Mouse (Mus musculus) embryo, embryonic 9.5 days (tissue): ENCODE measurements around the gene Nyap1.
"Not testable (repeated sequence)": the region's sequence is repeated elsewhere in the genome, so short reads cannot be mapped to it uniquely, and the experiment has no call there.

Experiments
- DNase-seq: peaks from one replicate; pipeline ENCODE4 v3.0.0-alpha.2; 2017; ENCODE audit errors: extremely low spot score

Nyap1 gene

DNA sequence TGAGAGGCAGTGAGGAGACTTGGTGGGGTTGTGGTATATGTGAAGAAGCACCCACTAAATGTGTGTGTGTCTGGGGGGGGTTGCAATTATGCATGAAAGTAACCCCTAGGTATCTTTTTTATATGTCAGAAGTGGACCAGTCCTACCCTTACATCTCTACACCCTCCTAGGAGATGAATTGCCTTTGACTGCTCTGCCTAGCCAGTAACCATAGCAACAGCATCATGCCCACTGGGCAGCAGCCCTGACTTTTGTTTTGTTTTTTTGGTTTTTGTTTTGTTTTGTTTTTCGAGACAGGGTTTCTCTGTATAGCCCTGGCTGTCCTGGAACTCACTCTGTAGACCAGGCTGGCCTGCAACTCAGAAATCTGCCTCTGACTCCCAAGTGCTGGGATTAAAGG, 27.1 kb upstream of the Nyap1 start:
- DNase-seq: no peak

- no peak for DNase-seq
Measured at GRCm38 (mm10) chr5:137766270-137766669, 24.9 kb upstream of the Nyap1 start.

GRCm38 (mm10) chr5:137764609-137765340, 23.4 kb upstream of the Nyap1 start:
- no peak for DNase-seq

GRCm38 (mm10) chr5:137759971-137760412, 18.6 kb upstream of the Nyap1 start:
- DNase-seq: peak; percentile 76

DNA sequence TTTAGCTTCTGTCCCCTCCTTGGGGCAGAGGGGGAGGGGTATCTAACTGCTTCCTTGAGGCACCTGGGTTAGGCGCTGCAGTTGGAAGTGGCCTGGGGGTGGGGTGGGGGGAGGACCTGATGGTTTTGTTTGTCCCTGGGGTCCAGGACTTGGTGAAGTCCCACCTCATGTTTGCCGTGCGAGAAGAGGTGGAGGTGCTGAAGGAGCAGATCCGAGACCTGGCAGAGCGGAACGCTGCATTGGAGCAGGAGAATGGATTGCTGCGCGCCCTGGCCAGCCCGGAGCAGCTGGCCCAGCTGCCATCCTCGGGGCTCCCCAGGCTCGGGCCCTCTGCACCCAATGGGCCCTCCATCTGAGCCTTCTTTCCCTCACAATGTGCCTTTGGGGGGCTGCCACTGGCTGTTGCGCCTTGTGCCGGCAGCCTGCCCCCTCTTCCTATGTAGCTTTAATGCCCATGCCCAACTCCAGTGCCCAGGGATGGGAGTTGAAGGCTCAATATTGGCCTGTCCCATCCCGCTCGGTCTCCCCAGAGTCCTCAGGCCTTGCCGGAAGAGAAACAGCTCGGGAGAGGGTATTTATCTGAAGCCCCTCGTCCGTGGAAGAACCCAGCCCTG, 17.6 kb upstream of the Nyap1 start:
- no peak for DNase-seq

GRCm38 (mm10) chr5:137757887-137758286, 16.5 kb upstream of the Nyap1 start:
- DNase-seq: no peak

- peak; percentile 77 for DNase-seq
Measured at GRCm38 (mm10) chr5:137756882-137757661, 15.7 kb upstream of the Nyap1 start.

DNA sequence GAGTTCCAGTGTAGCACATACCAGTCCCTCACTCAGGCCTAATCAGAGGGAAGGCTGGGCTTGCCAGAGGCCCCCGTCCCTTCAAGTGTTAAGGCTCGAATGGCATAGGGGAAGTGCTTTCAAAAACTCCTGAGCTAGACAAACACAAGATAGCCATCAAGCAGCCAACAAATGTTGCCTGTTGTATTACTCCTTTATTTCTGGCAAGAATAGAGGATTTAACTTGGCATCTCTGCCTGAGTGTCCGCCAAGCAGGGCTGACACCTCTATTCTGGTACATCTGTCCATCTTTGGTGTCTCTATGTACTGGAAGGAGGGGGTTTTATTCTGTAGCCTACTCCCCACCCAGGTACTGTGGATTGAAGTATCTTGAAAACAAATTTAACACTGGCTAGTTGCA, 14.7 kb upstream of the Nyap1 start:
- no peak for DNase-seq

DNA sequence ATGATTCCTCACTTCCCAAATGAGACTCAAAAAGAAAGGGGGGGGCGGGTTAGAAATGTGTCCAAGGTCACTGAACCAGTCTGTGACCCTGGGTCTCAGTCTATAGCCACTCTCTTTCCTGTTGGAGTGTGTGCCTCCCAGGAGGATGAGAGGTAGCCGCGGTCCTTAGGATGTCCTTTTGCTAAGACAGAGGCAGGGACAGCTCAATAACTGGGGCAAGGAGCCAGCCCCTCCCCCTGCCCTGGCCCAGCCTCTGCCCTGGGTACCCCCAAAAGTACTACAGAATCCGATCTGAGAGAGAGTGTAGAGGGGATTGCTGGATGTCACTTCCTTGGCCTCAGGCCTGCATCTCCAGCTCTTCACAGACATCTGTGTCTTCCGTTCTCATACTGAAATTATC, 14.0 kb upstream of the Nyap1 start:
- DNase-seq: no peak

- no peak for DNase-seq
Measured at GRCm38 (mm10) chr5:137753111-137753832, 11.9 kb upstream of the Nyap1 start.

DNA sequence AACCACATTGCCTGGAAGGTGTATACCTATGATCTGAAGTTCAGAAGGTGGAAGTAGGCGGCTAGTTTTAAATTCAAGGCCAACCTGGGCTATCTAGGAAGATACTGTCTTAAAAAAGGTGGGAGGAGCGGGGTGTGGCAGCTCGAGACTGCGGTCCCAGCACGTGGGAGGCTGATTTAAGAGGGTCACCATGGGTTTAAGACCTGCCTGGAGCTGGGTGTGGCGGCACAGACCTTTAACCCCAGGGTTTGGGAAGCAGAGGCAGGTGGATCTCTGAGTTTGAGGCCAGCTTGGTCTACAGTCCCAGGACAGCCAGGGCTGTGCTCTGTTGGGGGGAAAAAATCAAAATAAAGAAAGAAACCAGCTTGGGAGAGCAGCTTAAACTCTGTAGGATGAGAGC, 10.6 kb upstream of the Nyap1 start:
- DNase-seq: no peak

DNA sequence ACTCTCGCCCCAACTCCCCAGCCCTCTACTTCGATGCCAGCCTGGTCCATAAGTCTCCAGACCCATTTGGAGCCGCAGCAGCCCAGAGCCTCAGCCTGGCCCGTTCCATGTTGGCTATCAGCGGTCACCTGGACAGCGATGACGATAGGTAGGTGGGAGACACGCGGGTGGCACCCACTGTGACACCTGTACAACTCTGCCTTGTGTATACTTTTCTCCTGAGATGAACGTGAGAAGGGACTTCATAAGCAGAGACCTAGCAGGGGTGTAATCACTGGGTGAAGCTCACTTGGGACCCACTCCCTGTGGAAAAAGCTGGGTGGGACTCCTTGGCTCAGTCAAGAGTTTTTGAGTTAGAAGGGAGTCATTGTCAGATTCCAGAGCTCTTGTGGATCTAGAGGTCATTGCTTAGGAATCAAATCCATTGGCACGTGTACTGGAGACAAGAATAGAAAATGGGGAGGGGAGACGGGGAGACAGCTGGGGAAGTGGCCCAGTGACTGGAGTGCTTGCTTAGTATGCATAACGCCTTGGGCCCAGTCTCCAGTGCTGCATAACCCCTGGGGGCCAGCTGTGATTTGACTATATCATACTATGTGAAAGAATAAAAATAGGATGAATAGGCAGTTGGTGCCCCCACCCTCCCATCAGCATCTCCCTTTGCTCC, 9.9 kb upstream of the Nyap1 start:
- no peak for DNase-seq

- DNase-seq: not testable (repeated sequence)
Measured at GRCm38 (mm10) chr5:137750212-137750611, 8.8 kb upstream of the Nyap1 start.

DNA sequence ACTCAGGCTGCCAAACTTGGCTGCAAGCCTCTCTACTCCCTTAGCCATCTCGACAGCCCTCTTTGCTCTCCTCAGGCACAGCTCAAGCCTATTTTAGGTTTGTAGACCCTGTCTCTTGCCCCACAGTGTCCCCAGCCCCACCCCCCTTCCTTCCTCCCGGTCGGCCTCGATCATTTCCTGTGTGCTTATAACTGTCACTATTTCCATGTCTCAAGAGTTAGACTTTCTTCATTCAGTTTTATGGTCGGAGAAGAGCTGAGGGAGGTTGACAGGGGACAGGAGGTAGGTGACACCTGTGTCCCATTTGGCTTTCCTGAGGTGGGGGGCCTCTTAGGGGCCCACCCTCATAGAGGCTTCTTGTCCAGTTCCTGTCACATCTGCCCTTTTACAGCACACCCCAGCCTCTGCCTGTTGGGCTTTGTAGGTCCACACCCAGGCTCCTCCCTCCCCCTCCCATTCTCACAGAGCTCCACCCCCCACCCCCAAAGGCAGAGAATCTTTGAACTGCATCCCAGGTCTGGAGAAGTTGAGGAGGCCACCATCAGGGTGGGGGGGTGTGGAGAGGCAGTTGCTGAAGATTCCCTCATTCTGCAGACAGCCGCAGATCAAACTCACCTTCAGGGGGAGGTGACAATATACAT, 7.9 kb upstream of the Nyap1 start:
- DNase-seq: no peak

DNA sequence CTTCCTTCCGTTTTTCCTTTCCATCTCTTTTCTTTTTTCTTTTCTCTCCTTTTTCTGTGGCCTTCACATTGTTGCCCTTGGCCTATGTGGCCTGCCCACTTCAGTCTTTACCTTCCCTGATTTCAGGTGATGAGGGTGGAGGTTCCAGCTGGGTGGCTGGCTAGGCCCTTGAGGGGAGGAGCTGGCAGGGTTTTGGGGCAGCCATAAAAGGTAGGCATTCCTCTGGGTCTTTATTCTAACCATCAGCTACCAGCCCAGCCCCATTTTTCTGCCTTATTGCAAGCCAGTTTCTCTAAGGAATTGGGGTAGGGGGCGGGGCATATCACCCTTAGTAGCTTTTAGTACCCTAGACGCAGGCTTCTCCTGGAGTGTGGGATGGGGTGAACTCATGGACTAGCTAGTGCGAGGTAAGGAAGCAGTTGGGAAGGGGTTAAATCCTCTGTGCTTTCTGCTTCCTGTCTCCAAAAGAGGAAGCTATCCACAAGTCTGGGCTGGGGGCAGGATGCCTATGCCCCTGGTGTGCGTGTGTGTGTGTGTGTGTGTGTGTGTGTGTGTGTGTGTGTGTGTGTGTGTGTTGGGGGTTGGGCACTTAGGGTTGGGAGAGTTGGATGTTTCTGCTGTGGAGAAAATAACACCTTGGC, 6.8 kb upstream of the Nyap1 start:
- no peak for DNase-seq

DNA sequence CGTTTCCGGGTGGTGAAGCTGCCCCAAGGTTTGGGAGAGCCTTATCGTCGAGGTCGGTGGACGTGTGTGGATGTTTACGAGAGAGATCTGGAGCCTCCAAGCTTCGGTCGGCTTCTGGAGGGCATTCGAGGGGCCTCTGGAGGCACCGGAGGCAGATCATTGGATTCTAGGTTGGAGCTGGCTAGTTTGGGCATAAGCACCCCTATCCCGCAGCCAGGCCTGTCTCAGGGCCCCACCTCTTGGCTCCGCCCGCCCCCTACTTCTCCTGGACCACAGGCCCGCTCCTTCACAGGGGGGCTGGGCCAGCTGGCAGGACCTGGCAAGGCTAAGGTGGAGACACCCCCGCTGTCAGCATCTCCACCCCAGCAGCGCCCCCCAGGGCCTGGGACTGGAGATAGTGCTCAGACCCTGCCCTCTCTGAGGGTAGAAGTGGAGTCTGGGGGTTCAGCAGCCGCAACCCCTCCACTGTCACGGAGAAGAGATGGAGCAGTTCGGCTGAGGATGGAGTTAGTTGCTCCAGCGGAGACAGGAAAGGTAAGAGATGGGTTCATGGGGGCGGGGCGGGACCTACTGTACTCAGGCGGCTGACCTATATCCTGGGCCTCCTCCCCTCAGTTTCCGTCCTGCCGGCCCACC, 6.0 kb upstream of the Nyap1 start:
- peak; percentile 50 for DNase-seq

DNA sequence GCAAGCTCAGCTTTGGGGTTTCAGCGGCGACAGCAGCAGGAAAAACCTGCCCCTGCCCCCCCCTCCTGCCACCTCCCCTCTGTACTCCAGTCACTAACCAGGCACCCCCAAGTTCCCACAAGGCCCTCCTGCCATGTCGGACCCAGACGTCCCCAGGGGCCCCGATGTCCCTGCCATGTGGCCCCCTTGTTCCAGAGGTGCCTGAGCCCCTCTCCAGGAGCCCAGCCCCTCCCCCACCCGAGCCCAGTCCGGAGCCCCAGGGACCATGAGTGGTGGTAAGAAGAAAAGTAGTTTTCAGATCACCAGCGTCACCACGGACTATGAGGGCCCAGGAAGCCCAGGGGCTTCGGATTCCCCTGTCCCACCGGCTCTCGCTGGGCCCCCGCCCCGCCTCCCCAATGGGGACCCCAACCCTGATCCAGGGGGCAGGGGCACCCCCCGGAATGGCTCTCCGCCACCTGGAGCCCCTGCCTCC, 5.5 kb upstream of the Nyap1 start:
- no peak for DNase-seq

DNA sequence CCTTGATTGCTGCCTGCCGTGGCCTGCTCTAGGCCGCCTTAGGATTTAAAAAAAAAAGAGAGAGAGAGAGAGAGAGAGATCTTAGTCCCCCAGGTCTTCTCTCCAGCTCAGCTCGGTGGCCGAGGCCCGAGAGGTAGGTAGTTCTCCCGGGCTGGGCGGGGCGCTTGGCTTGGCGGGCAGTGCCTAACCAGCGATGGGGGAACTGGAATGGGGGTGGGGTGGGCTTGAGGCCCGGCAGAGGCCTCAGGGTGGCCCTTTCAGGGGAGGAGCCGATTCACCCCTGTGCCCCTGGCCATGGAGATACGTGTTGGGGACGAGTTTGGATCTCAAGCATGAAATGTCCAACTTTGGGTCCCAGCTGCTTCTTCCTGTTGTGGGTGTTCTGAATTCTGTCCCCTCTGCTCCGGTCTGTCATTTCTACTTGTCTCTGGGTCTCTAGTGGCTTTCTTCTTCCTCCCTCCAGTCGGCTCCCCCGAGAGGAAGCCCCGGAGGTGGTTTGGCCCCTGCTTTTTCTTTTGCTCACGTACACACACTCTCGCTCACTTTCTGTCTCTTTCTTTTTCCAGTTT, 5.0 kb upstream of the Nyap1 start:
- DNase-seq: peak; percentile 67
